Mouse (Mus musculus): ENCODE results near the gene Il34. TPM values are rescaled to one million over a fixed set of nuclear protein-coding genes. Genes with fewer than 3 reads are reported as not detected.

Gene Il34
- total and polyA plus RNA-seq, 3 experiments = 3.3 to 15.3 (median 5.3) TPM

DNA sequence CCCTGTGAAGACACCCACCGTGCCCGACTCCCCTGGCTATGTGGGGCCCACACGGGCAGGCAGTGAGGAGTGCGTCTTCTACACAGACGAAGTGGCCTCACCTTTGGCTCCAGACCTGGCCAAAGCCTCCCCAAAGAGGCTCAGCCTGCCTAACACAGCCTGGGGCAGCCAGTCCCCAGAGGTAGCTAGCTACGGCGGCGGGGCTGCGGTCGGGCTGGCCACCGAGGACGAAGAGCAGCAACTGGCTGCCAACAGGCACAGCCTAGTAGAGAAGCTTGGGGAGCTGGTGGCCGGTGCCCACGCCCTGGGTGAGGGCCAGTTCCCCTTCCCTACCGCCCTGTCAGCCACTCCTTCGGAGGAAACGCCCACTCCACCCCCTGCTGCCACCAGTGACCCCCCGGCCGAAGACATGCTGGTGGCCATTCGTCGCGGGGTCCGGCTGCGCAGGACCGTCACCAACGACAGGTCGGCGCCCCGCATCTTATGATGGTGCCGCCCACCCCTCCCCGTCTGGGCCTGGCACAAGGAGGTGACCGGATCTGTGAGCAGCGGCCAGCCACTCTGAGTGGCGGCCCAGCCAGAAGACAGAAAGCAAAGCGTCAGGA lies 67.0 kb downstream of the Il34 start:
- H3K4me3 ChIP-seq = no peak overlapping the region
- H3K27me3 ChIP-seq (ENCODE audit: control insufficient read depth, insufficient read depth, low read length) = no peaks in the 10 kb centered on the region
- H3K9ac ChIP-seq (ENCODE audit: low read depth, low read length) = no peak overlapping the region
- no peak overlapping the region for H3K27ac ChIP-seq
- no peaks in the 10 kb centered on the region for H3K79me2 ChIP-seq (replicated peaks; ENCODE audit: control insufficient read depth, insufficient read depth, low read length)
- WGBS = 92% methylated on average over 35 of the region's 35 CpGs
- intact Hi-C loops (cut with DNase I) = no loop called here
- no peaks in the 10 kb centered on the region for H3K4me1 ChIP-seq (ENCODE audit: control insufficient read depth, insufficient read depth, low read length)
- no peak for TF ChIP-seq CTCF (IDR thresholded peaks at IDR 0.05)
- TF ChIP-seq POLR2A (IDR thresholded peaks at IDR 0.05; ENCODE audit: insufficient read depth, low read depth, low read length) = no peak
- TF ChIP-seq EP300 (IDR thresholded peaks at IDR 0.05; ENCODE audit: insufficient read depth, low read depth, low read length) = no peak
- no peaks in the 10 kb centered on the region for H3K36me3 ChIP-seq (ENCODE audit: control insufficient read depth, insufficient read depth, low read length)
- DNase-seq = no peak

DNA sequence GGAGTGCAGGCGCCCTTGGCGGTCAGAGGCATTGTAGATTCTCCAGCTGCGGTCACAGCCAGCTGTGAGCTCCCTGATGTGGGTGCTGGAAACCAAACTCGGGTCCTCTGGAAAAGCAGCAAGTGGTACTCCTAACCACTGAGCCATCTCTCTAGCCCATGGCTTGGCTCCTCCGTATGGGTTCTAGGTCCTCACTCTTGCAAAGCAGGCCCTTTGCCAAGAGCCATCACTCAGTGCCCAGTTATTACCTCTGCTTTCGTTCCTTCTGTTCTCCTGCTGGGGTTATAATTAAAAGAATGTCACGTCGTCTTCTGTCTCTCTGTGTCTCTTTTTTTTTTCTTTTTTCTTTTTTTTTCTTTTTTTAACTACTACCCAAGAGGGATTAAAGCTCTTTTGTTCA lies 72.7 kb downstream of the Il34 start:
- Histone ChIP-seq H3K27me3 (ENCODE audit: control insufficient read depth, insufficient read depth, low read length) (no peaks in the 10 kb centered on the region), H3K4me1 (ENCODE audit: control insufficient read depth, insufficient read depth, low read length) (no peaks in the 10 kb centered on the region), H3K4me3 (no peak overlapping the region), H3K36me3 (ENCODE audit: control insufficient read depth, insufficient read depth, low read length) (no peaks in the 10 kb centered on the region), H3K9ac (ENCODE audit: low read depth, low read length) (no peak overlapping the region), H3K27ac (no peak overlapping the region), H3K79me2 (replicated peaks; ENCODE audit: control insufficient read depth, insufficient read depth, low read length) (no peaks in the 10 kb centered on the region)
- DNase-seq = no peak
- WGBS = 90% methylated on average over 8 of the region's 8 CpGs
- TF ChIP-seq POLR2A (IDR thresholded peaks at IDR 0.05; ENCODE audit: insufficient read depth, low read depth, low read length) = no peak
- no peak for TF ChIP-seq EP300 (IDR thresholded peaks at IDR 0.05; ENCODE audit: insufficient read depth, low read depth, low read length)
- TF ChIP-seq CTCF (IDR thresholded peaks at IDR 0.05) = no peak
- intact Hi-C loops (cut with DNase I) = no loop called here

DNA sequence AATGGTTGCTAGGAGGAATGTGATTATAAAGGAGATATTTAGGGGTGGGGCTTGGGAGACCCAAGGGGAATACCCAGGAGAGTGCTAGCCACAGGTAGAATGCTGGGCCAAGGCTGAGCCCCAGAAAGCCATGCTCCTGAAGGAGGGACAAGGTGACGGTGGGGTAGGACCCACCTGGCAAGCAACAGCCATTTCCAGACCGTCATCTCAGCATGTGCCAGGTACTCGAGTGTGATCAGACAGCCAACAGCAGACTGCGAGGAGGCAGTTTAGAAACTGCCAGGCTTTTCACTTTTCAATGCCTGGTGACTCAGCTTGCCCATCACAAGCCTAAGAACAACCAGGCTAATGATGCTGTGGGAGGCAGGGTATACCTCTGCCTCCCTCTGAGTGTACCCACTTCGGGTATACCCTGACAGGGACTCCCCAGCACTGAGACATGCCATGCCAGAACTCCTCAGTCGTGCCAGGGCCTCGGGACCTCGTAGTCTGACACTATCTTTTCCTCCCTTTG lies 74.3 kb downstream of the Il34 start:
- Histone ChIP-seq H3K79me2 (replicated peaks; ENCODE audit: control insufficient read depth, insufficient read depth, low read length) (no peaks in the 10 kb centered on the region), H3K4me1 (ENCODE audit: control insufficient read depth, insufficient read depth, low read length) (no peaks in the 10 kb centered on the region), H3K4me3 (no peak overlapping the region), H3K36me3 (ENCODE audit: control insufficient read depth, insufficient read depth, low read length) (no peaks in the 10 kb centered on the region), H3K27me3 (ENCODE audit: control insufficient read depth, insufficient read depth, low read length) (no peaks in the 10 kb centered on the region), H3K9ac (ENCODE audit: low read depth, low read length) (no peak overlapping the region), H3K27ac (no peak overlapping the region)
- TF ChIP-seq CTCF (IDR thresholded peaks at IDR 0.05) (no peak), EP300 (IDR thresholded peaks at IDR 0.05; ENCODE audit: insufficient read depth, low read depth, low read length) (no peak), POLR2A (IDR thresholded peaks at IDR 0.05; ENCODE audit: insufficient read depth, low read depth, low read length) (no peak)
- WGBS = 86% methylated on average over 8 of the region's 8 CpGs
- no peak for DNase-seq
- intact Hi-C loops (cut with DNase I) = no loop called here

DNA sequence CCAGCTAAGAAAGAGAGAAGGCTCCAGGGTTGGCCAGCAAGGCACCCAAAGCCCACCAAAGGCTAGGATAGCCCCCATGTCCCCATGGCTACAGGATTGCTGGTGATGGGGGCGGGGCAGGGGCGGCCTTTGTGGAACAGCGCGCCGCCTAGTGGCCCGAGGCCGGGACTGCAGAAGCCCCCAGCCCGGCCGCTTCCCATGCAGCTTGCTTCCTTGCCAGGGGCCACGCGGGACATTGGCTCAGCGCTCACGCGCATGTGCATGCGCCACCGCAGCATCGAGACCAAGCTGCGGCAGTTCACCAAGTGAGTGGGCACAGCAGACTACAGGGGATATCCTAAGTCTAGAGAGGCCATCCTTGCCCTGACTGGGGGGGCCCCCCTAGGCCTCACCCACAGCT lies 78.8 kb downstream of the Il34 start:
- H3K36me3 ChIP-seq (ENCODE audit: control insufficient read depth, insufficient read depth, low read length) = no peaks in the 10 kb centered on the region

DNA sequence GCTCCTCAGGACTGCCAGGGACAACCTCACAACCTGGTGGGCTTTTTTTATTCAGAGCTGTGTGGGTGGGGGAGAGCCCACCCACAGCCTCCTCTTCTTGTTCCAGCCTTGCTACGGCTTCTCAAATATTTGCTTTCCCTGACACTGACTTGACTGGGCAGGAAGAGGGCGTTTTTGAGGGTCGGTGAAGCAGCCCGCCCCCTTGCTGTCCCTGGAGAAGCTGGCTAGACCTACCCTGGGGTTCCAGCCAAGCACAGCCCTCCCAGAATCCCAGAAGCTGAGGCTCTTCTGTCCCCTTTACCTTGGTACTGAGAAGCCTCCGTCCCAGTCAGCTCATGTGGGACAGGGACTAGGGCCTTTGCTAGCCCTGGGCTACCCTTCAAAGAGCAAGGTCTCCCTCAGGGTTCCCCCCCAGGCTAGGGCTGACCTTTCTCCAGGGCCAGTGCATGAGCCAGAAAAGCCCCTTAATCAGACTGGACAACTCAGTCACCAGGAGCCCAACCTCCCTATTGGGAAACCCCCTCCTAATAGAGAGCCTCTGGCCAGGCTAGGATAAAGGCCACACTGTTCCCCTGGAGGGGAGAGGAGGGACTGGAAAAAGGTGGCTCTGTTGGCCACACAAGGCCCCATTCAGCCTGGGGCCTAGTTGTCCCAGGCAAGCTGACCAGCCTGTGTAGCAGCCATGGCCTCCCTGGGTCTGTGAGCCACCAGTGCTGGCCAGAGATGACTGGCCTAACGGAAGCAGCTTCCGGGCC lies 80.5 kb downstream of the Il34 start:
- TF ChIP-seq POLR2A (IDR thresholded peaks at IDR 0.05; ENCODE audit: insufficient read depth, low read depth, low read length) (no peak), CTCF (IDR thresholded peaks at IDR 0.05) (no peak), EP300 (IDR thresholded peaks at IDR 0.05; ENCODE audit: insufficient read depth, low read depth, low read length) (no peak)
- intact Hi-C loops (cut with DNase I) = no loop called here
- Histone ChIP-seq H3K79me2 (replicated peaks; ENCODE audit: control insufficient read depth, insufficient read depth, low read length) (no peaks in the 10 kb centered on the region), H3K4me3 (no peak overlapping the region), H3K27me3 (ENCODE audit: control insufficient read depth, insufficient read depth, low read length) (no peaks in the 10 kb centered on the region), H3K27ac (no peak overlapping the region; the same call in 1 of the 2 replicates), H3K4me1 (ENCODE audit: control insufficient read depth, insufficient read depth, low read length) (peaks cover 3% of the 10 kb centered on the region; the same call in 1 of the 2 replicates), H3K36me3 (ENCODE audit: control insufficient read depth, insufficient read depth, low read length) (no peaks in the 10 kb centered on the region), H3K9ac (ENCODE audit: low read depth, low read length) (no peak overlapping the region)
- no peak for DNase-seq
- 58% methylated on average over 7 of the region's 7 CpGs for WGBS

More for the DNA sequence above, 78.8 kb downstream of the Il34 start:
- Histone ChIP-seq H3K27me3 (ENCODE audit: control insufficient read depth, insufficient read depth, low read length) (no peaks in the 10 kb centered on the region), H3K9ac (ENCODE audit: low read depth, low read length) (no peak overlapping the region), H3K4me1 (ENCODE audit: control insufficient read depth, insufficient read depth, low read length) (peaks cover 1% of the 10 kb centered on the region; the same call in 1 of the 2 replicates), H3K27ac (no peak overlapping the region), H3K4me3 (no peak overlapping the region), H3K79me2 (replicated peaks; ENCODE audit: control insufficient read depth, insufficient read depth, low read length) (no peaks in the 10 kb centered on the region)
- 19% methylated on average over 18 of the region's 18 CpGs for WGBS
- DNase-seq = peak; percentile 57 to 81
- intact Hi-C loops (cut with DNase I) = loop anchor here (1.0 kb wide), 1 partner anchor 81 kb away; no protein-coding TSS in a partner anchor
- TF ChIP-seq POLR2A (IDR thresholded peaks at IDR 0.05; ENCODE audit: insufficient read depth, low read depth, low read length) = no peak
- no peak for TF ChIP-seq CTCF (IDR thresholded peaks at IDR 0.05)
- TF ChIP-seq EP300 (IDR thresholded peaks at IDR 0.05; ENCODE audit: insufficient read depth, low read depth, low read length) = no peak

DNA sequence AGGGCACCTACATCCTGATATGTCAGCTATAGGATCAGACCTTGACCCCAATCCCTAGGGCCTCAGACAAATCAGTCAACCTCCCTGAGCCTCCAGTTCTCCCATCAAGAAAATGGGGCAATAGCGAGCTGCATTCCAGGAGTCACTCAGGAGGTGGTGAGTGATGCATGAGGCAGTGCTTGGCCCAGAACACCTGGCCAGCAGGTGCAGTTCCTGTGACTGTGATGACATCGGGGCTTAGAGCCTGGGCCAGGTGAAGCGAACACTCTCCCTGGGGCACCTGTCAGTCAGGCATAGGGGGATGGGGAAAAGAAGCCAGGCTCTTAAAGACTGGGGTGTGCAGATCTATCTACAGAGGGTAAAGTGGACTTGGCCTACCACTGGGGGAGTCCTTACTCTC lies 81.2 kb downstream of the Il34 start:
- Histone ChIP-seq H3K27me3 (ENCODE audit: control insufficient read depth, insufficient read depth, low read length) (no peaks in the 10 kb centered on the region), H3K27ac (no peak overlapping the region), H3K4me1 (ENCODE audit: control insufficient read depth, insufficient read depth, low read length) (peaks cover 8% of the 10 kb centered on the region), H3K79me2 (replicated peaks; ENCODE audit: control insufficient read depth, insufficient read depth, low read length) (no peaks in the 10 kb centered on the region), H3K36me3 (ENCODE audit: control insufficient read depth, insufficient read depth, low read length) (no peaks in the 10 kb centered on the region), H3K9ac (ENCODE audit: low read depth, low read length) (no peak overlapping the region), H3K4me3 (no peak overlapping the region)
- intact Hi-C loops (cut with DNase I) = no loop called here
- WGBS = 84% methylated on average over 3 of the region's 3 CpGs
- DNase-seq = no peak
- TF ChIP-seq EP300 (IDR thresholded peaks at IDR 0.05; ENCODE audit: insufficient read depth, low read depth, low read length) (no peak), CTCF (IDR thresholded peaks at IDR 0.05) (no peak), POLR2A (IDR thresholded peaks at IDR 0.05; ENCODE audit: insufficient read depth, low read depth, low read length) (no peak)

Data from heart, adult 2 months (tissue).